ENCODE assay signal across 16 mouse cellular contexts in genomic region chr12:52854236-52854679, GRCm38 (mm10).
A peak's percentile ranks its signal among the peaks of the same experiment; 100 is the strongest.
DNase-seq lines count a peak whose midpoint lies in the region; ATAC-seq and TF ChIP-seq lines count a peak whose summit lies in the region.
"Had no signal": no experiment of that assay in that cellular context is flagged by ENCODE, and none has a peak within 500 bp of the region (broad histone marks: within the 10 kb centered on the region; RNA-seq: fewer than 3 reads in every experiment).

No protein-coding gene starts in this region.

- H3K9me3 ChIP-seq in lung, postnatal 0 days (ENCODE audit: low read length), result no peaks in the 10 kb centered on the region
- no peaks in the 10 kb centered on the region for H3K9me3 ChIP-seq in heart, embryonic 13.5 days
- H3K9me3 ChIP-seq in forebrain, embryonic 15.5 days, result no peaks in the 10 kb centered on the region
- H3K9me3 ChIP-seq: intestine, embryonic 15.5 days; midbrain, embryonic 15.5 days; neural tube, embryonic 12.5 days had no signal

- no peaks in the 10 kb centered on the region for H3K36me3 ChIP-seq in lung, postnatal 0 days (ENCODE audit: insufficient read depth, low read length)
- no peaks in the 10 kb centered on the region for H3K36me3 ChIP-seq in heart, embryonic 13.5 days
- H3K36me3 ChIP-seq in forebrain, embryonic 15.5 days, result no peaks in the 10 kb centered on the region
- H3K36me3 ChIP-seq: intestine, embryonic 15.5 days; midbrain, embryonic 15.5 days; neural tube, embryonic 12.5 days had no signal

- H3K9ac ChIP-seq in lung, postnatal 0 days (replicated peaks; ENCODE audit: low read depth), result no peak overlapping the region
- peak overlapping the region; percentile 81 for H3K9ac ChIP-seq in heart, embryonic 13.5 days
- no peak overlapping the region for H3K9ac ChIP-seq in forebrain, embryonic 15.5 days (replicated peaks)
- H3K9ac ChIP-seq: intestine, embryonic 15.5 days; midbrain, embryonic 15.5 days; neural tube, embryonic 12.5 days had no signal

- no peak for TF ChIP-seq CTCF in lung, postnatal 0 days (IDR thresholded peaks at IDR 0.05)

- H3K4me2 ChIP-seq in lung, postnatal 0 days (replicated peaks; ENCODE audit: low read depth, low read length), result no peak overlapping the region
- peak overlapping the region; percentile 63 for H3K4me2 ChIP-seq in heart, embryonic 13.5 days
- H3K4me2 ChIP-seq in forebrain, embryonic 15.5 days (replicated peaks), result no peak overlapping the region
- H3K4me2 ChIP-seq: intestine, embryonic 15.5 days; liver, embryonic 11.5 days; midbrain, embryonic 15.5 days; neural tube, embryonic 12.5 days had no signal

- H3K4me1 ChIP-seq in lung, postnatal 0 days (ENCODE audit: insufficient read depth, low read depth, low read length), result no peaks in the 10 kb centered on the region
- H3K4me1 ChIP-seq in heart, embryonic 13.5 days, result peaks cover 65% of the 10 kb centered on the region
- 0 out of 2 replicates have a peak, but pooled peaks cover 7% of the 10 kb centered on the region for H3K4me1 ChIP-seq in forebrain, embryonic 15.5 days
- H3K4me1 ChIP-seq: intestine, embryonic 15.5 days; neural tube, embryonic 12.5 days had no signal

- H3K27ac ChIP-seq in lung, postnatal 0 days (ENCODE audit: low read length), result no peak overlapping the region
- H3K27ac ChIP-seq in heart, embryonic 13.5 days (replicated peaks), result peak overlapping the region; percentile 98
- no peak overlapping the region; the same call in 1 of the 2 replicates for H3K27ac ChIP-seq in forebrain, embryonic 15.5 days (replicated peaks)
- H3K27ac ChIP-seq: intestine, embryonic 15.5 days; kidney, postnatal 0 days; midbrain, embryonic 15.5 days; neural tube, embryonic 12.5 days had no signal

- no peak for ATAC-seq in lung, postnatal 0 days
- ATAC-seq in heart, embryonic 13.5 days (ENCODE audit: extremely low read depth, insufficient number of reproducible peaks, low FRiP score, low TSS enrichment), result 0 out of 2 replicates have a peak, but pooled peaks have one; percentile 42
- no peak for ATAC-seq in forebrain, embryonic 15.5 days (replicated peaks)
- ATAC-seq: intestine, embryonic 15.5 days; midbrain, embryonic 15.5 days had no signal

- TF ChIP-seq EP300 in lung, postnatal 0 days (IDR thresholded peaks at IDR 0.05), result no peak

- intact Hi-C loops in gastrocnemius, postnatal 14 days (cut with DNase I; ENCODE audit: low total_unique reads), result no loop called here

- H3K4me3 ChIP-seq in lung, postnatal 0 days (ENCODE audit: low read depth, low read length), result no peak overlapping the region
- H3K4me3 ChIP-seq in heart, embryonic 13.5 days, result peak overlapping the region; percentile 56
- H3K4me3 ChIP-seq in forebrain, embryonic 15.5 days, result no peak overlapping the region
- H3K4me3 ChIP-seq: intestine, embryonic 15.5 days; midbrain, embryonic 15.5 days; neural tube, embryonic 12.5 days had no signal

- DNase-seq in lung, postnatal 0 days (ENCODE audit: low spot score), result peak; percentile 9
- no peak for DNase-seq in lung, postnatal 14 days
- DNase-seq in gastrocnemius, postnatal 14 days, result peak; percentile 45
- peak; percentile 58 for DNase-seq in retina, postnatal 1 day
- DNase-seq in urinary bladder, postnatal 10 days (ENCODE audit: low spot score), result no peak
- DNase-seq in layer of hippocampus, adult 9-10 months (ENCODE audit: low spot score), result no peak
- DNase-seq: adrenal gland, postnatal 36 days; lung, postnatal 36 days; right cerebral cortex, adult 18-20 months had no signal

- H3K27me3 ChIP-seq in lung, postnatal 0 days (replicated peaks; ENCODE audit: insufficient read depth, low read length), result no peaks in the 10 kb centered on the region
- no peaks in the 10 kb centered on the region for H3K27me3 ChIP-seq in heart, embryonic 13.5 days (replicated peaks)
- no peaks in the 10 kb centered on the region for H3K27me3 ChIP-seq in forebrain, embryonic 15.5 days
- H3K27me3 ChIP-seq: intestine, embryonic 15.5 days; midbrain, embryonic 15.5 days; neural tube, embryonic 12.5 days had no signal

- WGBS in lung, postnatal 0 days, result 67% methylated on average over 7 of the region's 7 CpGs
- 27% methylated on average over 7 of the region's 7 CpGs for WGBS in heart, embryonic 13.5 days
- 65% methylated on average over 7 of the region's 7 CpGs for WGBS in forebrain, embryonic 15.5 days

Comparison
In these comparisons a context has a peak if more than half of its experiments do, and no peak if none do; other contexts are left out.
1. DNase-seq: peak in lung, postnatal 0 days (single experiment), gastrocnemius, postnatal 14 days (single experiment) and retina, postnatal 1 day (single experiment); none in lung, postnatal 14 days (single experiment), urinary bladder, postnatal 10 days (single experiment) and layer of hippocampus, adult 9-10 months (single experiment).